Mouse (Mus musculus) v-Abl transformed pro-B cells (cell line): ENCODE measurements around the gene Aph1a.
"Not testable (repeated sequence)": the region's sequence is repeated elsewhere in the genome, so short reads cannot be mapped to it uniquely, and the experiment has no call there.

Experiments
- in situ Hi-C, 2 experiments: fragments of 400-800 bp; cut with MboI; formaldehyde crosslinking; loops; one replicate each; pipeline ENCODE4 v1.15.1; 2025; ENCODE audit not compliant: unreplicated experiment in 2 of 2

Gene Aph1a

GRCm38 (mm10) chr3:95905146-95905939, 11.6 kb downstream of the Aph1a start:
- in situ Hi-C loops = loop anchor here in 1 of 2 experiments (5.0 kb wide), 1 partner anchor 38 kb away; no protein-coding TSS in a partner anchor

- in situ Hi-C loops = loop anchor here in 1 of 2 experiments (5.0 kb wide), 1 partner anchor 39 kb away; no protein-coding TSS in a partner anchor
Observed at GRCm38 (mm10) chr3:95905940-95906492, 12.2 kb downstream of the Aph1a start.

- in situ Hi-C loops = loop anchor here in 1 of 2 experiments (5.0 kb wide), 1 partner anchor 40 kb away; no protein-coding TSS in a partner anchor
Observed at GRCm38 (mm10) chr3:95906860-95907259, 13.1 kb downstream of the Aph1a start.

- in situ Hi-C loops = loop anchor here in 1 of 2 experiments (5.0 kb wide), 1 partner anchor 40 kb away; no protein-coding TSS in a partner anchor
Observed at GRCm38 (mm10) chr3:95907613-95908012, 13.8 kb downstream of the Aph1a start.

GRCm38 (mm10) chr3:95914706-95915105, 20.9 kb downstream of the Aph1a start:
- in situ Hi-C loops = loop anchor here in 1 of 2 experiments (10.0 kb wide), 1 partner anchor 50 kb away; no protein-coding TSS in a partner anchor

GRCm38 (mm10) chr3:95916760-95917159, 23.0 kb downstream of the Aph1a start:
- in situ Hi-C loops = loop anchor here in 1 of 2 experiments (10.0 kb wide), 1 partner anchor 52 kb away; no protein-coding TSS in a partner anchor

GRCm38 (mm10) chr3:95920532-95920931, 26.8 kb downstream of the Aph1a start:
- in situ Hi-C loops = not testable (repeated sequence)

GRCm38 (mm10) chr3:95923429-95923828, 29.7 kb downstream of the Aph1a start:
- in situ Hi-C loops = not testable (repeated sequence)

GRCm38 (mm10) chr3:95924185-95924584, 30.4 kb downstream of the Aph1a start:
- in situ Hi-C loops = no loop called here

GRCm38 (mm10) chr3:95925087-95925486, 31.3 kb downstream of the Aph1a start:
- in situ Hi-C loops = no loop called here

- in situ Hi-C loops = no loop called here
Observed at GRCm38 (mm10) chr3:95928261-95928657, 34.5 kb downstream of the Aph1a start.

GRCm38 (mm10) chr3:95928658-95929503, 35.1 kb downstream of the Aph1a start, which contains the start of gene Anp32e:
Gene Anp32e (plus strand): TSS chr3:95929246.
- in situ Hi-C loops = no loop called here

GRCm38 (mm10) chr3:95929581-95930470, 36.1 kb downstream of the Aph1a start:
- in situ Hi-C loops = loop anchor here in 1 of 2 experiments (10.0 kb wide), 1 partner anchor 125 kb away; the partner anchor contains the start of gene Vps45

- in situ Hi-C loops = loop anchor here in 1 of 2 experiments (10.0 kb wide), 1 partner anchor 124 kb away; the partner anchor contains the start of gene Vps45
Observed at GRCm38 (mm10) chr3:95930471-95930789, 36.7 kb downstream of the Aph1a start.

GRCm38 (mm10) chr3:95931471-95931870, 37.7 kb downstream of the Aph1a start:
- in situ Hi-C loops = loop anchor here in 1 of 2 experiments (10.0 kb wide), 1 partner anchor 123 kb away; the partner anchor contains the start of gene Vps45

GRCm38 (mm10) chr3:95932157-95932556, 38.4 kb downstream of the Aph1a start:
- in situ Hi-C loops = loop anchor here in 1 of 2 experiments (10.0 kb wide), 1 partner anchor 123 kb away; the partner anchor contains the start of gene Vps45

GRCm38 (mm10) chr3:95932566-95932965, 38.8 kb downstream of the Aph1a start:
- in situ Hi-C loops = loop anchor here in 1 of 2 experiments (10.0 kb wide), 1 partner anchor 122 kb away; the partner anchor contains the start of gene Vps45

GRCm38 (mm10) chr3:95933111-95933750, 39.5 kb downstream of the Aph1a start:
- in situ Hi-C loops = loop anchor here in 1 of 2 experiments (10.0 kb wide), 1 partner anchor 122 kb away; the partner anchor contains the start of gene Vps45
